In genomic region chr3:127805991-127806390, GRCm38 (mm10) we compare ENCODE assay signal across 23 mouse cellular contexts.
"Had no signal": no experiment of that assay in that cellular context is flagged by ENCODE, and none has a peak within 500 bp of the region (broad histone marks: within the 10 kb centered on the region; RNA-seq: fewer than 3 reads in every experiment).

No protein-coding gene starts in this region.

- H3K27ac ChIP-seq: kidney, embryonic 15.5 days; liver, embryonic 15.5 days; lung, embryonic 15.5 days; midbrain, embryonic 10.5 days; midbrain, embryonic 13.5 days; neural tube, embryonic 15.5 days; stomach, postnatal 0 days had no signal

- H3K9me3 ChIP-seq: kidney, embryonic 15.5 days; liver, embryonic 15.5 days; lung, embryonic 15.5 days; megakaryocyte, embryonic 14.5 days; midbrain, embryonic 10.5 days; midbrain, embryonic 13.5 days; neural tube, embryonic 15.5 days had no signal

- H3K4me2 ChIP-seq: kidney, embryonic 15.5 days; liver, embryonic 11.5 days; liver, embryonic 15.5 days; lung, embryonic 15.5 days; midbrain, embryonic 13.5 days; neural tube, embryonic 15.5 days had no signal

- DNase-seq: kidney, adult 8-10 months; kidney, postnatal 10 days; kidney, postnatal 4 days; lung, adult 18-20 months; lung, postnatal 10 days; lung, postnatal 36 days; right cerebral cortex, adult 18-20 months; right cerebral cortex, postnatal 14 days; right cerebral cortex, postnatal 4 days; thymus, adult 2 months; thymus, postnatal 14 days; thymus, postnatal 4 days had no signal

- H3K4me3 ChIP-seq: kidney, embryonic 15.5 days; liver, embryonic 15.5 days; lung, embryonic 15.5 days; megakaryocyte, embryonic 14.5 days; midbrain, embryonic 10.5 days; midbrain, embryonic 13.5 days; myocyte; neural tube, embryonic 15.5 days had no signal

- H3K9ac ChIP-seq: kidney, embryonic 15.5 days; liver, embryonic 15.5 days; lung, embryonic 15.5 days; midbrain, embryonic 13.5 days; neural tube, embryonic 15.5 days had no signal

- H3K4me1 ChIP-seq: kidney, embryonic 15.5 days; lung, embryonic 15.5 days; neural tube, embryonic 15.5 days had no signal

- H3K27me3 ChIP-seq: kidney, embryonic 15.5 days; liver, embryonic 15.5 days; lung, embryonic 15.5 days; megakaryocyte, embryonic 14.5 days; midbrain, embryonic 13.5 days; neural tube, embryonic 15.5 days had no signal

- ATAC-seq: midbrain, embryonic 13.5 days; midbrain, embryonic 16.5 days had no signal
